Mouse (Mus musculus): ENCODE measurements around the gene Vhl.
"Not testable (repeated sequence)": the region's sequence is repeated elsewhere in the genome, so short reads cannot be mapped to it uniquely, and the experiment has no call there.

Vhl gene

GRCm38 (mm10) chr6:113662964-113663700, 39.4 kb downstream of the Vhl start:
- peak; percentile 91 for DNase-seq

- no peak for DNase-seq
Measured at GRCm38 (mm10) chr6:113664305-113664704, 40.5 kb downstream of the Vhl start.

GRCm38 (mm10) chr6:113667611-113668122, 43.9 kb downstream of the Vhl start:
- DNase-seq = peak; percentile 92

- DNase-seq = peak; percentile 99
Measured at GRCm38 (mm10) chr6:113668287-113669154, 44.8 kb downstream of the Vhl start.

GRCm38 (mm10) chr6:113669821-113670220, 46.1 kb downstream of the Vhl start:
- peak; percentile 95 for DNase-seq

- not testable (repeated sequence) for DNase-seq
Measured at GRCm38 (mm10) chr6:113672029-113672428, 48.3 kb downstream of the Vhl start.

GRCm38 (mm10) chr6:113672989-113673388, 49.2 kb downstream of the Vhl start:
- DNase-seq = no peak

- DNase-seq = no peak
Measured at GRCm38 (mm10) chr6:113675234-113675633, 51.5 kb downstream of the Vhl start.

GRCm38 (mm10) chr6:113675991-113676390, 52.2 kb downstream of the Vhl start:
- DNase-seq = no peak

GRCm38 (mm10) chr6:113677070-113677734, 53.4 kb downstream of the Vhl start:
- peak; percentile 98 for DNase-seq

GRCm38 (mm10) chr6:113678246-113679012, 54.7 kb downstream of the Vhl start:
- DNase-seq = no peak

- peak; percentile 93 for DNase-seq
Measured at GRCm38 (mm10) chr6:113679993-113680566, 56.3 kb downstream of the Vhl start.

Data from heart, adult 11 months (tissue).